Mouse (Mus musculus) forebrain, postnatal 0 days (tissue): ENCODE results near the gene Gas2l2. TPM values are rescaled to one million over a fixed set of nuclear protein-coding genes. Genes with fewer than 3 reads are reported as not detected.

Experiments used
- ATAC-seq: fragments of 200-750 bp; cut with Nextera tagmentation; 2 replicates; pipeline ENCODE4 v1.8.0; 2017; ENCODE audit warnings: mild to moderate bottlenecking, moderate library complexity
- DNase-seq: peaks from one replicate; pipeline ENCODE4 v3.0.0-alpha.2; 2015
- H3K27ac ChIP-seq: fragments of 300-500 bp; sonication (generic); 2 replicates; pipeline ENCODE4 v1.5.1; 2014; ENCODE audit warnings: low read depth, mild to moderate bottlenecking, antibody characterized with exemption, low read length, moderate library complexity, mixed read lengths
- H3K27me3 ChIP-seq: fragments of 300-500 bp; sonication (generic); 2 replicates; pipeline ENCODE4 v1.6.1; 2014; ENCODE audit warnings: mild to moderate bottlenecking, low read length, mixed read lengths; ENCODE audit not compliant: insufficient read depth
- H3K36me3 ChIP-seq: fragments of 300-500 bp; sonication (generic); 2 replicates; pipeline ENCODE4 v1.6.1; 2014; ENCODE audit warnings: mild to moderate bottlenecking, moderate library complexity; ENCODE audit not compliant: insufficient read depth
- H3K4me1 ChIP-seq: fragments of 300-500 bp; sonication (generic); 2 replicates; pipeline ENCODE4 v1.6.1; 2014; ENCODE audit warnings: antibody characterized with exemption; ENCODE audit not compliant: insufficient read depth
- H3K4me2 ChIP-seq: fragments of 300-500 bp; sonication (generic); 2 replicates; pipeline ENCODE4 v1.6.1; 2014; ENCODE audit warnings: low read depth, mild to moderate bottlenecking, moderate library complexity
- H3K4me3 ChIP-seq: fragments of 300-500 bp; sonication (generic); 2 replicates; pipeline ENCODE4 v1.5.1; 2014; ENCODE audit warnings: low read depth, low read length, mixed read lengths
- H3K9ac ChIP-seq: fragments of 300-500 bp; sonication (generic); 2 replicates; pipeline ENCODE4 v1.6.1; 2014; ENCODE audit warnings: mild to moderate bottlenecking
- H3K9me3 ChIP-seq: fragments of 300-500 bp; sonication (generic); 2 replicates; pipeline ENCODE4 v1.6.1; 2016; ENCODE audit warnings: low read length
- CTCF ChIP-seq: sonication (generic); IDR thresholded peaks from 2 replicates; pipeline ENCODE4 v1.5.1; 2016; ENCODE audit warnings: antibody characterized with exemption, control low read depth, low read depth
- WGBS: fragments of 180-500 bp; shearing (Covaris S2); extraction: QIAGEN DNeasy Blood & Tissue Kit; methylation state at CpG from one replicate; pipeline ENCODE4 v1.1.7; 2014; 5-methylcytosine and 5-hydroxymethylcytosine counted together
- polyA plus RNA-seq: library from polyadenylated mRNA; unstranded; fragments of >200 nt; fragmentation: Nextera tagmentation; extraction: Ambion mirVana; gene quantifications from 2 replicates; pipeline ENCODE4 v1.2.1, GENCODE M21; 2015
- total RNA-seq: library from RNA; depleted of rRNA; stranded (reverse); fragments of >200 nt; gene quantifications from 2 replicates; pipeline ENCODE4 v1.2.3, GENCODE M21; 2014; rRNA removed

The Gas2l2 gene
- total RNA-seq (1.2 and 1.3 TPM in 2 replicates), polyA plus RNA-seq (0.50 and 0.98 TPM in 2 replicates)

DNA sequence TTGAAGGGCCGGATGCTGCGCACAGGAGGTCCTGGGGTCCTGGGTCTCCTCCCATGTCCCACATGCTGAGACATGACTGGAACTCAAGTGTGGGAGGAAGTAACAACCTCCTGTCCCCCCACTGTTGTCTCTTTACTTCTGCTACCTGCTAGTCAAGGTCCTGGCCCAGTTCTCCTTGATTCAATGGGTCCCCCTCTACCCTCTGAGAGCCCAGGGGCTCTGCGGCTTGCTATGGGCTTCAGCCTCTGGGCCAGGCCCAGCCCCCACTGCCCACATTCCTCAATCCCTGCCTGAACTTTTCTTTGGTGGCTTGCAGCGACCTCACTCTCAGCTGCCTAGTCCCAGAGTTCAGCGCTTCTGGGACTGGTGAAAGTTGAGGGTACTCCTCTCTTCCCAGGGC, at the start of gene Gas2l2:
Gene Gas2l2, minus strand, starts transcription at position 101 of the 400 bp plus-strand sequence.
- no peaks in the 10 kb centered on the region for H3K27me3 ChIP-seq
- H3K4me2 ChIP-seq: no peak within 1 kb of the TSS; the same call in 1 of the 2 replicates
- H3K4me1 ChIP-seq: no peaks in the 10 kb centered on the region
- H3K27ac ChIP-seq: no peak within 1 kb of the TSS
- ATAC-seq: no peak
- H3K4me3 ChIP-seq: no peak within 1 kb of the TSS
- no peaks in the 10 kb centered on the region for H3K36me3 ChIP-seq
- no peak for TF ChIP-seq CTCF
- H3K9me3 ChIP-seq: no peaks in the 10 kb centered on the region
- WGBS: 57% methylated on average over 5 of the region's 5 CpGs
- no peak within 1 kb of the TSS for H3K9ac ChIP-seq
- no peak for DNase-seq

GRCm38 (mm10) chr11:83473235-83474016, 44.2 kb upstream of the Gas2l2 start:
- DNase-seq (peak; percentile 29), ATAC-seq (peak; percentile 84)
- no peaks in the 10 kb centered on the region for H3K27me3 ChIP-seq
- H3K9me3 ChIP-seq: no peaks in the 10 kb centered on the region
- H3K4me3 ChIP-seq: peak overlapping the region; percentile 79
- under 1% methylated on average over 45 of the region's 52 CpGs for WGBS
- peak overlapping the region; percentile 89 for H3K4me2 ChIP-seq
- peak overlapping the region; percentile 99 for H3K27ac ChIP-seq
- H3K9ac ChIP-seq: peak overlapping the region; percentile 82
- H3K36me3 ChIP-seq: no peaks in the 10 kb centered on the region
- no peak for TF ChIP-seq CTCF
- H3K4me1 ChIP-seq: peaks cover 9% of the 10 kb centered on the region; the same call in 1 of the 2 replicates

DNA sequence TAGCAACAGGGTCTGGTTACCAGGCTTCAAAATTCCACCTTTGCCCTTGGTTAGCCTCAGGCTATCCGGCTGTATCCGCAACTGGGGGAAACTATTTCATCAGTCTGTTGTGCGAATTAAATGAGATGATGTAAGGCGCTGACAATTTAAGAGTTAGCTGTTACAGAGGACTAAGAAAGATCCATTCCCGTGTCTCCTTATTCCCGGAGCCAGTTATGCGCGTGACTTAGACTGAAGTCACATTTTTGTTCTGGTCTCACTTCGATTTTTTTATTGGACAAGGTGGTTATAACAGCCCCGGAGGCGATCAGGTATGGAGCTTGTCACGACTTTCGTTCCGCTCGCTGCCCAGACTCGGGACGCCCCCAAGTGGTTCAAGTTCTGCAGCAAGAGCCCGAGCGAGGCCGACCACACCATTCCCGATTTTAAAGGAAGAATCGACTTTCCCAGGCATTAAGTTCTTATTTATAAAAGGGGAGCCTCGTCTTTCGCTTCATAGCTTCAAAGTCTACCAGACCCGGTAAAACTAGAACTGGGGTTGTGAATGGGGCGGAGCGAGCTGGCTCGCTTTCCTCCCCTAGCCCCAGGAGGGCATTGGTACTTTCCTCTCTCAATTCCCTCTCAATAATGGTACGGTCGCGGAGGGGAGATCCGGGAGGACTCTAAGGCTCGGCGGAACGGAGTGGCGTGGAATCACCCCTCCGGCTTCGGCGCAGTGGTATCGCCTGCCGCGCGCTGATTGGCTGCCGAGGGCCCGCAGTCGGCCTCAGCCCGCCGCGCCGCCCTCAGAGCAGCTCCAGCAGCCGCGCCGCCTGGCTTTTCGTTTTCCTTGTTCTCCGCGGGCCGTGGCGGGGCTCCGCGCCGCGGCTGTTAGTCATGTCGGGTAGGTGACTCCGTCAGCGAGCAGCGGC, 43.3 kb upstream of the Gas2l2 start, which contains the start of gene Taf15:
Gene Taf15, plus strand, starts transcription at position 763 of the 911 bp plus-strand sequence.
- peak within 1 kb of the TSS; percentile 79 for H3K4me3 ChIP-seq
- no peaks in the 10 kb centered on the region for H3K9me3 ChIP-seq
- ATAC-seq (peak; percentile 98), DNase-seq (peak; percentile 99)
- H3K27me3 ChIP-seq: no peaks in the 10 kb centered on the region
- H3K9ac ChIP-seq: peak within 1 kb of the TSS; percentile 82
- peak within 1 kb of the TSS; percentile 99 for H3K27ac ChIP-seq
- peak; percentile 77 for TF ChIP-seq CTCF
- no peaks in the 10 kb centered on the region for H3K36me3 ChIP-seq
- WGBS: under 1% methylated on average over 66 of the region's 66 CpGs
- peaks cover 9% of the 10 kb centered on the region; the same call in 1 of the 2 replicates for H3K4me1 ChIP-seq
- H3K4me2 ChIP-seq: peak within 1 kb of the TSS; percentile 89

DNA sequence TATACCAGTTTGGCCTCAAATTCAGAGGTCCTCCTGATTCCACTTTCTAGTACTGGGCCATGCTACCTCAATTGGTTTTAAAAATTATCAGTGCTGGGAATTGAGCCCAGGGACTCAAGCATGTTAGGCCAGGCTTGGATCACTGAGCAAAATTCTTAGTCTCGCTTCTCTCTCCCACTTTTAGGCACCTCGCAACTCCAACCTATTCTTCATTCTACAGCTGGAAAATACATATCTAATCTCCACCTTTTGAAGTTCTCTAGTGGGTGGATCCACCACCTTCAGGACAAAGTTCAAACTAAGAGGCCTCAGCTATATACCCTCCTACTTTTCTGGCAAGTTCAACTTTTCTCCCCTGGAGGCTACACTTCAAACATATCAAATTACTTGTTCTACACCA, 42.5 kb upstream of the Gas2l2 start:
- DNase-seq (no peak), ATAC-seq (no peak)
- Histone ChIP-seq H3K36me3 (no peaks in the 10 kb centered on the region), H3K4me1 (peaks cover 9% of the 10 kb centered on the region; the same call in 1 of the 2 replicates), H3K9me3 (no peaks in the 10 kb centered on the region), H3K9ac (peak overlapping the region; percentile 82; the same call in 1 of the 2 replicates), H3K27me3 (no peaks in the 10 kb centered on the region), H3K4me2 (peak overlapping the region; percentile 57; the same call in 1 of the 2 replicates), H3K27ac (no peak overlapping the region), H3K4me3 (0 out of 2 replicates have a peak overlapping the region, but pooled peaks have one; percentile 79)
- WGBS: 90% methylated on average over 2 of the region's 2 CpGs
- no peak for TF ChIP-seq CTCF

DNA sequence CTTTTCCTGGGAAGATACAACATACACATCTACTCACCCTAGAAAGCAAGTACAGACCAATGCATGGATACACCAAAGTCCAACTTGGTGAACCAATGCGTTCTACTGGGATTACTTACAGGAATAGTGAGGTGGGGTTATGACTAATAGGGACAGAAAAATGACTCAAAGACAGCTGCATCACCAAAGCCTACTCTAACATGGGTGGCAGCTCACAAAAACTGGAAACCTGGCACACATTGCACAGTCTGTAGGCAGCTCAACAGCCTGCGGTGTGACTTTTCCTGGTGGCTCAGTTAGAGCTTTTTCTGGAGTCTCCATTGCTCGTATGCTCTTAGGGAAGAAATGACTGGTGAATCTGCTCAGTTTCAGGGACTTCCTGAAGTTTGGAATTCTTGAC, 39.5 kb upstream of the Gas2l2 start:
- Histone ChIP-seq H3K4me2 (no peak overlapping the region), H3K9me3 (no peaks in the 10 kb centered on the region), H3K27me3 (0 out of 2 replicates have a peak, but pooled peaks cover 6% of the 10 kb centered on the region), H3K4me3 (no peak overlapping the region), H3K4me1 (no peaks in the 10 kb centered on the region), H3K9ac (no peak overlapping the region), H3K36me3 (no peaks in the 10 kb centered on the region), H3K27ac (no peak overlapping the region)
- 92% methylated on average over 3 of the region's 3 CpGs for WGBS
- no peak for TF ChIP-seq CTCF
- no peak for ATAC-seq
- no peak for DNase-seq

GRCm38 (mm10) chr11:83467120-83467652, 37.9 kb upstream of the Gas2l2 start:
- WGBS: 33% methylated on average over 11 of the region's 11 CpGs
- DNase-seq (peak; percentile 36), ATAC-seq (no peak; the same call in 1 of the 2 replicates)
- Histone ChIP-seq H3K9me3 (no peaks in the 10 kb centered on the region), H3K4me2 (no peak overlapping the region), H3K27ac (no peak overlapping the region), H3K36me3 (no peaks in the 10 kb centered on the region), H3K27me3 (peaks cover 18% of the 10 kb centered on the region), H3K4me1 (no peaks in the 10 kb centered on the region), H3K4me3 (no peak overlapping the region), H3K9ac (no peak overlapping the region)
- no peak for TF ChIP-seq CTCF
